Mouse (Mus musculus) c-Kit-negative CD71-positive TER-119-positive erythroid progenitor cells, embryonic 14.5 days (primary cell): ENCODE data around the gene Bnipl.
A peak's percentile ranks its signal among the peaks of the same experiment; 100 is the strongest.

ENCODE experiments used
- DNase-seq: peaks from one replicate; pipeline ENCODE4 v3.0.0-alpha.2; 2013; ENCODE audit warnings: low read depth, low spot score

Gene Bnipl

DNA sequence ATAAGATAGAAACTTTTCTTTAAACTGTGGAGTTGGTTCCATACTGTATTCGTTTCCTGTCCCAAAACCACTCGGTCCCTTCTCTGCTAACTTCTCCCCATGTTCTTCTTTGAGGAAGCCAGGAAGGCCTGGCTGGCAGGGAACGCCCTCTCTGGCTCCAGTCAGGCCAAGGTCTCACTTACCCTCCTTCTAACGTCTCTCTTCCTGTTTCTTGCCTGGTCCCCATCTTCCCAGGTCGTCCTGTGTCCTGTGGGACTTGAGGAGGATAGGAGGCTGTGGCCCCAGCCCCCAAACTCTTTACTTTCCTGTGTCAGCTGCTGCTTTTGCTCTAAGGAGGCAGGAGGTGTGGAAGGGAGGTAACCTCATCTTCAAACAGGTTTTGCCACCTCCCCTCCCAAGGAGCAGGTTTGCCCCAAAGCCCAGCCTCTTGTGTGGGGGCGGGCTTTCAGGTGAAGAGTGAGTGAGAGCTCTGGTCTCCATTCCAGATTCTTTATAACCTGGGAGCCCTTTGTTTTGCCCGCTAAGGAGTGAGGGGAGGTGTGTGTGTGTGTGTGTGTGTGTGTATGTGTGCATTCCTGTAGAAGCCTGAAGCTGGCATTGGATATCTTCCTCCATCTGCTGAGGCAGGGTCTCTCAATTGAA lies at the start of gene Bnipl:
Bnipl (minus strand) TSS at position 411 of the 642 bp plus-strand sequence.
- DNase-seq = no peak

DNA sequence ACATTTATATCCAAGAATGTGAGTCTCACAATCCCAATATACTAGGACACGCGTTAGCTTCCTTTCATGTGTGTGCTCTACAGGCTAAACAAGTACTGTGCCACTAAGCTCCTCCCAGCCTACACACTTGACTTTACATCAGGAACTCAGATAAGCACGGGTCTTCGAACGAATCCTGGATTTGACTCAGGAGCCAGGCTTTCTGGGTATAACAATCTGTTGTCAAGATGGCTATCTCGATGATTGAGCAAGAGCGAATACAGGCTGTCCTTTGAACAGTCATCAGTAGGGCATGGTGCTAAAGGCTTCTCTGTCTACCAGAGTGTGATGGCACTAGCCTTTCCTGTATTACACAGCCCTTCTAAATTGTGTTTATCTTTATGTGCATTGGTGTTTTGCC lies 47.0 kb upstream of the Bnipl start:
- DNase-seq = no peak

DNA sequence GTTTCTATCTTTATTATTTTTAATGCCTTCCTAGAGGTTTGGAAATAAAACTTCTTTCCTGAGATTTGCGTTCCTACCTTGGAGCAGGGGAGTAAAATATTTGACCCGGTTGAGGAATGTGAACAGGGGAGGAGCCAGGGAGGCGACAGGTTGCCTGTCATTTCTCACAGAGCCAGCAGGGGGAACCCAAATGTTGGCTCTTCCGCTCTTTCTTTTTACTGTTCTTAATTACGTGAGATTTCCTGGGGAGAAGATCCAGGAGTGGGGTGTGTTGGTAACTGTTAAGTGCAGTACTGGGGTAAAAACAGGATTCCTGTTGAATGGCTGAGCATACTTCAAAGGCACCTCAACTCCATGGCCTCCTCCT lies 45.1 kb upstream of the Bnipl start:
- DNase-seq = no peak

DNA sequence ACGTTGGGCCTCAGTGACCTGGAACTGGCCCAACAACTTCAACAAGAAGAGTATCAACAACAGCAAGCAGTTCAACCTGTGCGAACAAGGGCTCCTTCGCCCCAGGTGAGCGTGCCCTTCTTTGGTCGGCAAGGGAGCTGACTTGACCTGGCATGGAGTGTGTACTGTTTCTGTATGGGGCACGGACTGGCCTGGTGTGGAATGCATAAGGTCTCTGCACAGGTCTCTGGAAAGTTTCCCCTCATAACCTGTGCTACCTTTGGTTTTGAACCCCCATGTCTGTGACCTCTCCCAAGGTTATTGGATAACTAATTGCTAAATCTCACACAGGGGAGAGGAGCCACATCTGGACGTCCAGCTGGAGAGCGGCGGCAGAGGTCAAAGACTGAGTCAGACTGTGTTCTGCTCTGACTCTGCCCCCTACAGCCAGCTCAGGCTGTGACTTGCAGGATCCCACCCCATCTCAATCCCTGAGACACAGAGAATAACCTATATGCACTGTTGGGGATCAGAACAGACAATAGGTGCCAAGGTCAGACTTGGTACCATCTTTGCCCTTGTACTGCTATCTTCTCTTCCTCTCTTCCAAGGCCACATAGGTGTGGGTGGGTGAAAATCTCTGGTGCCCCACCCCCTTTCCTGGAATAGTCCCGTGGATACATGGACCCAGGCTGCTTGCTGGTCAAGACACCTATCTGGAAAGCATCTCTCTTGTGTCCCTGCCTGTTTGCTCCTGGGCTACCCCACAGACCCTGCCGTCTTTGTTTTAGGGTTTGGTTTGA lies 44.5 kb upstream of the Bnipl start:
- no peak for DNase-seq

DNA sequence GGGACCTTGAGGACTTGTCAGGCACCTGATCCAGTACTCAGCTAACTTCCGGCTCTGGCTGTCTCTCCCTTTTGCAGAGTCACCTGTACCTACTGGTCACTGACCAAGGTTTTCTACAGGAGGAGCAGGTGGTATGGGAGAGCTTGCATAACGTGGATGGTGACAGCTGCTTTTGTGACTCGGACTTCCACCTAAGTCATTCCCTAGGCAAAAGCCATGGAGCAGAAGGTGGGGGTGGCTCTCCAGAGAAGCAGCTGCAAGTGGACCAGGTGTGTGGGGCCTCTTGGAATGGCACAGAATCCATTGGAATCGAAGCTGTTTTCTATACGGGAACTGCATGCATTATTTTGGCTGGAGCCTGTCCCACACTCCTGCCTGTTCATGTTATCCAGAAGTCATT lies 43.7 kb upstream of the Bnipl start:
- no peak for DNase-seq

DNA sequence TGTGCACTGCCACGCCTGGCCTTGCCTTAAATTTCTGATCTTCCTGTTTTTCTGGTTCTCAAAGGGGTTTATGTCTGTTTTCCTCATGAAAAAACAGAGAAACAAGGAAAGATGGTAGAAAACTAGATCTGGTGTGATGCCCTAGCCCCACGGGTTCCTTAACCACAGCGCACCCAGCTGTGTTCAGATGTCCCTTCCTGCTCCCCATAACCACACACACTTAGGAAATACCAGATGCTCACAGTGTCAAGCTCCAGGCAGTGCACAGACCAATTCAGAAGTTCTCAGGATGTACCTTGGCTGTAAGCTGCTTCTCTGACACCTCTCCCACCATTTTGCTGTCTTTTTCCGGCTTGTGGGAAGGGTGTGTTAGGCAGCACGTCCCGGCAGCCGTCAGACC lies 43.3 kb upstream of the Bnipl start:
- DNase-seq = no peak

DNA sequence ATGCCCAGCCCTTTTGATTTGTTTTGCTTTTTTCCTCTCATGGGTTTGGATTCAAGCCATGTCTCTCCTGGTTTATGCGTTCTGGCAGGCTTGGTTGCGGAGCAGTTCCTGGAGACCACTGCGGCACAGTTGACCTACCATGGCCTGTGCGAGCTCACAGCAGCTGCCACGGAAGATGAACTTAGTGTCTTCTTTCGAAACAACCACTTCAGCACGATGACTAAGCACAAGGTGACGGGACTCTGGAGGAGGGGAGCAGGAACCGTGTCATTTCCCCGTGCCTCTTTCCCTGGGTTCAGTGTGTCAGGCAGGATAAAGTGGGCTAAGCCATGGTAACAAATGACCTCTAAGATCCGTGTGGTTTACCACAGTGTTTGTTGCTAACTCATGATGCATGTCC lies 42.5 kb upstream of the Bnipl start:
- no peak for DNase-seq

DNA sequence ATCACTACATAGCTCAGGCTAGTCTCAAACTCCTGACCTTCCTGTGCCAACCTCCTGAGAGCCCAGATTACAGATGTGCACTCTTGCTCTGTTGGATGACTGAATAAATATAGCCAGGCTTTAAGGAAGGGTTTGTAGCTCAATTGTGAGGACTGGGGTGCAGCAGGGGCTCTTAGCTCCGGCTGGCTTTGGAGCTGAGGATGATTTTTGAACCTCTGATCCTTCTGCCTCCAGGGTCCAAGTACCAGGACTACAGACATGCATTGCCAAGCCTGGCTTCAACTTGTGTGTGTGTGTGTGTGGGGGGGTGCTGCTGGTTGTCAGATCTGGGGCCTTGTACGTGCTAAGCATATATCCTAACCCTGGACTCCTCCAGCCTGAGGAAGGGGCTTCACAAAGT lies 41.9 kb upstream of the Bnipl start:
- DNase-seq = no peak

DNA sequence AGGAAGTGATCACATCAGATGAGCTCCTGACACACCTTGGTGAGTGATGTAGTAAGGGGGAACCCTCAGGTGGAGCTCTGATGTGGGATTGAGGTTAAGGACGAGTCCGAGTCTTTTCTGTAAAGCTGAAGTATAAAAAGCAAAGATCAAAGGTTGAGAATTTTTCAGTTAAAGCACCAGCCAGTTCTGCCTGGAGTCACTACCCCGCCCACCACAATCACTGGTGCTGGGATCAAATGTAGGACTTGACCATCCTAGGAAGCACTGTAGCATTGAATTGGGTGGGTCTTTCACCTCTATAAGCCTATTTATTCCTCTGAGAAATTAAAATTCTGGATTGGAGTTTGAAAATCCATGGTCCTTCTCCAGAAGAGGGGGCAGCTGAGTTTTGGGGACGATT lies 40.0 kb upstream of the Bnipl start:
- no peak for DNase-seq

DNA sequence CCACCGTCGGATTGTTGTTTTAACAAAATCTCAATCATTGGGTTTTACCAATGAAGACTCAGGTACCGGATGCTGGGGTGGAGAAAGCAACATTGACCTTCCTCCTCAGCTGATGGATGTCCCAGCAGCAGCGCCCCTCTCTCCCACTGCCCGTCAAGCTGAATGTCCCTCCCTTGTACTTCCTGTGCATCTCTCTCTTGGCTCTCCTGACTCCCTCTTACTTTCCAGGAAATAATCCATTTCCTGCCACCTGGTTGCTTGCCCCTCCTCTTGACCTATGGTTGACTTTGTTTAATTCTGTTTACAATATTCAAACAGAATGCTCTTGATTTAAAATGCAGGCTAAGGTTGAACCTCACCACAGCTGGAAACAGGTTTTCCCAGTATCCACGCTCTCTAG lies 39.2 kb upstream of the Bnipl start:
- DNase-seq = no peak

DNA sequence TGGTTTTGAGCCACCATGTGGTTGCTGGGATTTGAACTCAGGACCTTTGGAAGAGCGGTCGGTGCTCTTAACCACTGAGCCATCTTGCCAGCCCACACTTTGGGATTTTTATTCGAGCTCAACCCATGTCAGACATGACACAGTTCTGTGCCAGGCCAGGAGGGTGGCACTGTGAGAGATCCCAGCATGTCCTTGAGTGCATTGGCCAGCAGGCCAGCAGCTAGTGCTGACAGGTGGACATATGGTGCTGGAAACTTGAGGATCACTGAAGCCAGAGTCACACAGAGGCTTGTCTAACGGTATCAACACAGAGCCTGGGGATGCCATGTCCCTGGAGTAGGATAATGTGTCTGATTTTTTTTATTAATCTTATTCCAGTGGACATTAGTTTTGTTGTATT lies 38.4 kb upstream of the Bnipl start:
- DNase-seq = no peak

DNA sequence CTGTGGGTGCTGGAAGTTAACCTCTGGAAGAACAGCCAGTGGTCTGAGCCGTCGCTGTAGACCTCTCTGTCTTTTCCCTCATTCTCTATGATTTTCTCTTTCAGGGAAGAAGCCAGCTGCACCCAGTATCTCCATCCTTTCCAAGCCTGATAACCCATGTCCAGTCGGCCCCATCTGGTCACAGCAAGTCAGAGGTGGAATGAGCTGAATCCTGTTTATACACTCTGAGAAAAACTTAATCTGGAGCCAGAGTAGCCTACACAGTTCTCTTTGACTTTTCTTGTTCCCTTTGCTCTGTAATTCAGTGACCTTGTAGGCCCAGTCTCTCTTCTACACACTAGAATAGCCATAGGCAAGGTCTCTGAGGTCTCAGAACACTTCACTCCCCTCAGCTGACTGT lies 36.5 kb upstream of the Bnipl start:
- DNase-seq = no peak

DNA sequence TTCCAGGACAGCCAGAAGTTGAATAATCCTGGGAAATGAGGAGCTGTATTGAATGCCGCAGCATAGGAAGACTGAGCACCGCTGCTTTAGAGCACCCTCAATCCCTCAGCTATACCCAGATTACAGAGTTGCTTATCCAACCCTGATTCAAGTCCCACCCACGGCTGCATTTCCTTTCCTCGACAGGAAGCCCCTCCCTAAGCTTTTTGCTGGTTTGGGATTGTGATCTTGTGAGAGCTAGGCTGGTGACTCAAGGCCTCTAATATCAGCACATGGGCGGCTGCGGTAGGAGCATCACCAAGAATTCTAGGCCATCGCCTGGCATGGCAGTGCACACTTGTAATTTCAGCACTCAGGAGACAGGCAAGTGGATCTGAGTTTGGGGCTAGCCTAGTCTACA lies 35.5 kb upstream of the Bnipl start:
- no peak for DNase-seq

DNA sequence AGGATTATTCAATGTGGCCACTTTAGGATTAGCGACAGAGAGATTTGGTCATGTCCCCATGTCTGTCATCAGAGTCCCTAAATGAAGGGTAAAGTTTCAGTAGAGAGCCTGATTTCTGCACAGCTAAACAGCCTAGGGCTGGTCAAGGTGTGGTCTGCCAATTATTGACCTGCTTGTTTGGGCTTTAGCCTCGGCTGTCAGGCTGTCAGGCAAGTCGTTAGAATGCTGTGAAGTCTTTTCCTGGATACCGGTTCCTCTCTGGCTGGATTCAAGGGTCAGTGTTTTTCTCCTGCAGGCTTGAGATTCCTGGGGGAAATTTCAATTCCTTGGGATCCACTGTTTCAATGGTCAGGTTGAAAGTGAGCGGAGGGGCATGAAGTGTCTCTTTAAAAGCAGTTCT lies 35.0 kb upstream of the Bnipl start:
- no peak for DNase-seq

DNA sequence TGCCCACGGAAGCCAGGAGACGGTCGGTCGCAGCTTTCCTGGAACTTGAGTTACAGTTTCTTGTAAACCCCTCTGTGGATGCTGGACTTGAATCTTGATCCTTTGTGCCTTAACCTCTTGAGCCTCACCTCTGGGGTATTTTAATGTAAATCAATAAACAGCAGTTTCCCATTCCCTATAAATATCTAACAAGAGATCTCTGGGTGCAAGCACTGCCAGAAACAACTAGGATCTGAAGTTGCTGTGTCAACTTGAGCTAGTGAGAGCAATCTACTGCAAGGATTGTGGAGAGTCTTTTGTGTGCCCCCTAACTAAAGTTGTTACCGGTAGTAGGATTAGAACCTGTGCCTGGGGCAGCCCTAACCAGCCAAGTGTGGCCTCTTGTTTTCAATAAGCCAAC lies 34.4 kb upstream of the Bnipl start:
- no peak for DNase-seq

DNA sequence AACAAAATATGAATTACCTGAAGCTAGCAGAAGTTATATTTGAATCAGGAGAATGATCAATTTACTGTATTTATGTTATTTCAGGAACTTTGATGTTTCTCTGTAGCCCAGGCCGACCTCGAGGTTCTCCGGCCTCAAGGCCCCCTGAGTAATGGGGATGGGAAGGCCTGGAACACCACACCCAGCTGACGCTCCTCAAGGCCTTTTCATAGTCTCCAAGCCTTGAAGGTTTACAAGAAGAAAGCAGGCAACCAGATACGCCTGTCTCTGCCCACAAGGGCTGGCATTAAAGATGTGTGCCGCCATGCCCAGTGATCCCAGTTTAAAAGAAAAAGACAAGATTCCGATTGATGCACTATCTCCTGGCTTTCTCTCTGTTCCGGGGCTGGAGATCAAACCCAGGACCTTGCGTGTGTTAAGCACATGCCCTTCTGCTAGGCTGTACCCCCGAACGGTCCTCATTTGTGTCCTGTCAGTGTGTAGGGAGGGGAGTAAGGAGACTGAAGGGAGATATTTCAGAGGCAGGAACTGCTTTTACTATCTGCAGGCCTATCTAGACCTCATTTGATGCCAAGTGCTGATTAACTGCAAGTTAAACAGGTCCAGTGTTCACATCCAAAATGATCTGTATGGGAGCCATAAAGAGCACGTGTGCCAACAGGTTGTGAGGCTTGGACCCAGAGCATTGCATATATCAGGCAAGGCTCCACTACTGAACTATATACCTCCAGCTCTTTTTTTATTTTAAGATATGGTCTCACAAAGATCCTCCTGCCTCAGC lies 33.7 kb upstream of the Bnipl start:
- DNase-seq = no peak

DNA sequence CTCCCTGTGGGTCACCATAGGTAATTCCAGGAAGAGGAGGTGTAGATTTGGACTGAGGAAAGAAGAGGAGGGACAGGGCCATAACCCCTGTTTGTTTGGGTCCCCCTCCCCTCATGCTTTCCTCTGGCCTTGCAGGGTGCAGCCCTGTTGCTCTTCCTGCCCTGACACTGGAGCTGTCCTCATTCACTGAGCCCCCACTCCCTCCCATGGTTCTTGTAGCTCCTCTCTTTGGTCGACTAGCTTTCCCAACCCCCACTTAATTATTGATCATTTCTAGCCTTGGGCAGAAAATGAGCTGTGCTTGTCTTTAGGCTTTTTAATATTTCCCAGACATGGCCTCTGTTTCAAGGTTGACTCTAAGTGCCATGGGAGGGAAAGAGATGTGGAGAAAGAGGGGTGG lies 33.1 kb upstream of the Bnipl start:
- no peak for DNase-seq

DNA sequence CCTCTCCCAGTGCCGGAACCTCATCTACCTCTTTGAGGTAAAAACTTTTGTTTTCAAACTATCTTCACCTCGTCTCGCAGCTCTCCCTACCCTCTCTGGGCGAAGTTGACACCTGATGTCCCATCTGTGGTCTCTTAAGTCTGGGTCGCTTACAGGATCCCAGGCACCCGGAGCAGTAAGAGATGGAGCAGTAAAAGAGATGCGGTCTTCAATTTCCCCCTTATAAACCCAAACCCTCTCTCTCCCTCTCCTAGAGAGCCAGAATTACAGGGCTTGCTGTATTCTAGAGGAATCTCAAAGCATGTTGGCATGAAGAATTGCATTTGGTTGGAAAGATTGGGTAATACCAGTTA lies 32.6 kb upstream of the Bnipl start:
- no peak for DNase-seq

DNA sequence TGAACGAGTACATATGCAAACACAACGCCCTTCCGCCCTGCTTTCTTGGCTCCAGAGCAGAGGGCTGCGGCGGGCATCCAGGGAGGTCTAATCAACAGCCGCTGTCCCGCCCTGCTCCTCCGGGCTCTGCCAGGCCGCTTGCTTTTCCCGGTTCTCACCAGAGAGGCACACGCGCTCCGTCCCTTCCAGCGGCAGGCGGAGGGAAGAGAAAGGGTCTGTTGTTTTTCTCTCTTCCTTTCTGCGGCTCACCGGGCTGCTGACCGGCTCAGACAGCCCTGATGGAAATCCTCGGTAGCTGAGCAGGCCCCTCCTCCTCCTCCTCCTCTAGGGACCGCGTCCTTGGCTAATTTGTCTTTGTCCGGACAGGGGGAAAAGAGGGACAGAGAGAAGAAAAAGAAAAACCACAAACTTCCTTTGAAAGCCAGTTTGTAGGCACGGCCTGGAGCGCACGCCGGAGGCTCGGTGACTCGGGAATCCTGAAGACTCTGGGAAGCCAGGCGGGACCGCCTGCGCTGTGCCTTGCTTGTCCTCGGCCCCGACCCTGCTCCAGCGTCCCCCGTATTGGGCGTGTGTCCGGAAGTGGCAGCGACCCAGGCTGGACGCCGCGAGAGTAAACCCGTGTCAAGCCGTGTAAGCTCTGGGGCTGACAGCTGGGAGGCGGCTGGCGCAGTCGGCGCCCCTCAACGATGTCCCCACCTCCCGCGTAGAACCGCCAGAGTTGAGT lies 32.0 kb upstream of the Bnipl start:
- DNase-seq = peak; percentile 75

DNA sequence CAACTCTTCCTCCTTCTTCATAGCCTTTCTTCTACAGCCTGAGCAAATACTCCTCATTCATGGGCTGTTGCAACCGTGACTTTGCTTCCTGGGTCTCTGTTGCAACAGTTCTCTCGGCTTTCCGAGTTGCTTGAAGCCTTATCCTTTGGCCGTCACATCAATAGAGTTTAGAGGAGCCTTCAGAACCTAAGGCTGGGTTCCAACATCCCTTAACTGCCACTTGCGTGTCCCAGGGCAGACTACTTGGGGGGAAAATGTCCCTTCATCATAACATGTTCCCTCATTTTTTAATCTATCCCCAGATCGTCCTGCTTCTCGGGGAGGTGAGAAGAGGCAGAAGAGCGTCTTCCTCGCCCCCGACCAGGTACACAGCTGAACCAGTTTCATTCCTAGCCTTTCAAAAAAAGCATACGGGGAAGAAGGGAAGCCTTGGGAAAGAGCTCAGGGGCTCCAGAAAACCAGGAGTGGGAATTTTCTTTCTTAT lies 31.4 kb upstream of the Bnipl start:
- DNase-seq = peak; percentile 58

DNA sequence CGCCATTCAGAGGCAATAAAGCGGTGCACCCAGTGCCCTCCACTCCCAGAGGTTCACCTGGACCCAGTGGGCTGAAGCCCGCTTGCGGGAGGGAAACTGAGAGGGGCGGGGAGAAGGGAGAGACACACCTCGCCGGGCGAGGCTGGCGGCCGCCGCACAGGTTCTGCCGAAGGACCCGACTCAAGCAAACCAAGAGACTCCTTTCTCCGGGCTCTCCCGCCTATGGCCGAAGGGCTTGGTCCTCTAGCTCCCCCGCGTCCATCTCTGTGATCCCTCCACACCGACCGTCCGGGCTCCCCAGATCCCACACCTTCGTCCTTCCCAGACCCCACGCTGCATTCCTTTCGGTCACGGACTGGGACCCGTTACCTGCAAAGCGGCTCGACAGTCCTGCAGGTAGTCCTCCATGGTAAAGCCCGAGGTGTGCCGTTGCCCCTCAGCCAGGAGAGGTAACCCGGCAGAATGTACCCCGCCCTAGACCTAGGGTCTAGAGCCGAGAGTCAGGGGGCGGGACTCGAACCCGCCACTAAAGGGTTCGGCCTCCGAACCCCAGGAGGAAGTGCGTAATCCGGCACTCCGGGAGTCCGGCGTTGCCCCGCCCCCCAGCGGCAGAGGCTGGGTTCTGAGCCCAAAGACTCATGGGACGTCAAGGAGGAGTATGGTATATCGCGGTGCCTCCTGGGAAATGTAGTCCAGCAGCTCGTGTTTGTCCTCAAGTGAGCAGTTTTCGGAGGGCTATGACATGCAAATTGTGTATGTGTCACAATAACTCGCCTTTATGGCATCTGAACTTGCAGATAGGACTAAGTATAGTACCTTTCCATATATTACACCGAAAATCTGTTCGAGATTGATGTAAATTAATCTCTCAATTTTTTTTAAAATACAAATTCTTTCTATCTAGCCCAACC lies 30.5 kb upstream of the Bnipl start, which contains the start of the genes Mindy1 and Prune1:
Mindy1 (plus strand) TSS at position 130 of the 911 bp plus-strand sequence.
Prune1 (minus strand) TSS at position 861 of the 911 bp plus-strand sequence.
- DNase-seq = peak; percentile 98
